Mouse (Mus musculus): ENCODE measurements around the gene Ankle1.

Ankle1 gene

DNA sequence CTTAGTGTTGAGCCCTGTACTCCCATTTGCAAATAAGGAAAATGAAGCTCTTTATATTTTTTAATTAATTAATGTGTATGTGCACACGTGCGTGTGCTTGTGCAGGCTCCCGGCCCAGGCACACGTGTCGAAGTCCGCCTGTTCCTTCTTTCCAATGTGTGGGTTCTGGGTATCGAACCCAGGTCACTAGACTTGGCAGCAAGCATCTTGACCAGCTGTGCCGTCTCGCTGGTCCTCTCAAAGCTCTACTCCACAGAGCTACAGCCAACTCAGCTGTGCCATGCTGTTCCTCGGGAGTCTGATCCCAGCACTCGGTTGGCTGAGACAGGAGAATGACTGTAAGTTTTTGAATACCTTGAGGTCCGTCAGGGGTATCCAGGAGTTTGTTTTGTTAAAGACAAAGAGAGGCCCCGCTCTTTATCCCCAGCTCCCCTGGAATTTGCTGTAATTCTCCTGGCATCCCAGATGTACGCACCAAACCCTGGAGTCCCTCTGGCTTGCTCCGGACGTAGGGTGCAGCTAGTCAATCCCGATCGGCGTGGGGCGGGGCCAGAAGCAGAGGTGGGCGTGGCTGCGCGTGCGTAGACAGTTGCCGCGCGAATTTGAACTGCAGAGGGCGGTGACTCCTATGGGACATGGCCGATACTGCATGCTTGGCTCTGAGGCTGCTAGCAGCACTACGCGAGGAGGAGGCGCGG is at the start of gene Ankle1:
Gene Ankle1, plus strand, starts transcription at position 610 of the 698 bp plus-strand sequence.
- DNase-seq (ENCODE audit: low spot score in 2 of 2) = peak; percentile 95 to 96

- DNase-seq (ENCODE audit: low spot score in 2 of 2) = no peak
These were observed 47.8 kb upstream of the Ankle1 start for GRCm38 (mm10) chr8:71358026-71358425.

- peak; percentile 92 to 95 for DNase-seq (ENCODE audit: low spot score in 2 of 2)
These were observed 38.9 kb upstream of the Ankle1 start, which contains the start of gene Use1 for GRCm38 (mm10) chr8:71366771-71367528. Use1 (plus strand) TSS chr8:71366848.

DNA sequence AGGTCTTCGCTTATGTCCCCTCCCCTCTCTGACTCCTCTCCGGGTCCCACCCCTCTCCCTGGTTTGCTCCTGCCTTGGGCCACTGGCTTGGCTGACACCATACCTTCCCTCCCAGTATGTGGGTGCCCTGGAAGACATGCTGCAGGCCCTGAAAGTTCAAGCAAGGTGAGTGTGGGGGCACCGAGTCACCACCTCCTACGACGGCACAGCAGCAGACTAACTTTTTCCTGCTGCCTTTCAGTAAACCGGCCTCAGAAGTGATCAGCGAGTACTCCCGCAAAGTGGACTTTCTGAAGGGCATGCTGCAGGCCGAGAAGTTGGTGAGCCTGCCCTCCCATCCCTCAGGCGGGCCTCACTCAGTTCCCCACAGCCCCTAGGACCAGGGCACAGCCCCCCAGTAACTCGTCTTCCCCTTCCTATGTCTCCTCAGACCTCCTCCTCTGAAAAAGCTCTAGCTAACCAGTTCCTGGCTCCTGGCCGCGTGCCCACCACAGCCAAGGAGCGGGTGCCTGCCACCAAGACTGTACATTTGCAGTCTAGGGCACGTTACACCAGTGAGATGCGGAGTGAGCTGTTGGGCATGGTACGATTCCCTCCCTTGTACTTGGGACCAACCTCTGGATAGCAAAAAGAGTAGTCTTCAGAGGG is 38.2 kb upstream of the Ankle1 start:
- DNase-seq (ENCODE audit: low spot score in 2 of 2) = peak in 1 of 2 experiments; percentile 60

- no peak for DNase-seq (ENCODE audit: low spot score in 2 of 2)
These were observed 37.4 kb upstream of the Ankle1 start for GRCm38 (mm10) chr8:71368366-71368765.

DNA sequence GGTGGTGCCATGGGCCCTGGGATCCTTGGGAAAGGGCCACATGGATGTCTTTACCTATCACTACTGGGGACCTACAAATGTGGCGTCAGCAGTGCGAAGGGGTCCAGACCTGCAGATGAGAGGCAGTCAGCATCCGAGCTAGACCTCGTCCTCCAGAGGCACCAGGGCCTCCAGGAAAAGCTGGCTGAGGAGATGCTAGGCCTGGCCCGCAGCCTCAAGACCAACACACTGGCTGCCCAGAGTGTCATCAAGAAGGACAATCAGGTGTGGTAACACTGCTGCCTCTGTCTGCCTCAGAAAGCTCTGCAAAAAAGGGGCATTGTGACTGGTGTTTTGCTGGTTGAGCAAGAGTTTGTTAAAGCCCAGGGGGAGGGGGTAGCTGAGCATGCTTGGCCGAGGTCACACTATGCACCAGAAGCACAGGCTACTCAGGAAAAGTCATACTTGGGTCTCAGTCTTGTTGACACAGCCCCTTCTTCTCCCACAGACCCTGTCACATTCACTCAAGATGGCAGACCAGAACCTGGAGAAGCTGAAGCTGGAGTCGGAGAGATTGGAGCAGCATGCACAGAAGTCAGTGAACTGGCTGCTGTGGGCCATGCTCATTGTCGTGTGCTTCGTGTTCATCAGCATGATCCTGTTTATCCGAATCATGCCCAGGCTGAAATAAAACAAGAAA is 36.6 kb upstream of the Ankle1 start:
- DNase-seq (ENCODE audit: low spot score in 2 of 2) = peak in 1 of 2 experiments; percentile 36

DNA sequence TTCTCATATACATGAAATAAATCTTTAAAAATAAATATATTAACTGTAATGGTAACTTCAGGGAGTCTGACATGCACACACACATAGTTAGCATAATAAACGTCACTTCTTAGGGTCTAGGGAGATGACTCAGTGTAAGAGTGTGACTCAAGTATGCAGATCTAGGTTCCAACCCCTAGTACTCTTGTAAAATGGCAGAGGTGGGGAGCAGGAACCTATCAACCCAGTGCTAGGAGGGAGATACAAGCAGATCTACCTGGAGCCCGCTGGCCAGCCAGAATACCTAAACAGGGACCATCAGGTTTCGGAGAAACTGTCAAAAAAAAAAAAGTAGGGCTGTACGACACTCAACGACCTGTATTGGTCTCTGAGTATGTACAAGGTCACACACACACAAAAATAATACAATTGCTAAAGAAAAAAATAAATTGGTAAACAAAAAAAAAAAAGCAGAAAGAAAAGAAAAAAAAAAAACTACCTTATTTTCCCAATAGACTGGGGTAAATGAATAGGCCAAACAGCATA is 35.0 kb upstream of the Ankle1 start:
- no peak for DNase-seq (ENCODE audit: low spot score in 2 of 2)

DNA sequence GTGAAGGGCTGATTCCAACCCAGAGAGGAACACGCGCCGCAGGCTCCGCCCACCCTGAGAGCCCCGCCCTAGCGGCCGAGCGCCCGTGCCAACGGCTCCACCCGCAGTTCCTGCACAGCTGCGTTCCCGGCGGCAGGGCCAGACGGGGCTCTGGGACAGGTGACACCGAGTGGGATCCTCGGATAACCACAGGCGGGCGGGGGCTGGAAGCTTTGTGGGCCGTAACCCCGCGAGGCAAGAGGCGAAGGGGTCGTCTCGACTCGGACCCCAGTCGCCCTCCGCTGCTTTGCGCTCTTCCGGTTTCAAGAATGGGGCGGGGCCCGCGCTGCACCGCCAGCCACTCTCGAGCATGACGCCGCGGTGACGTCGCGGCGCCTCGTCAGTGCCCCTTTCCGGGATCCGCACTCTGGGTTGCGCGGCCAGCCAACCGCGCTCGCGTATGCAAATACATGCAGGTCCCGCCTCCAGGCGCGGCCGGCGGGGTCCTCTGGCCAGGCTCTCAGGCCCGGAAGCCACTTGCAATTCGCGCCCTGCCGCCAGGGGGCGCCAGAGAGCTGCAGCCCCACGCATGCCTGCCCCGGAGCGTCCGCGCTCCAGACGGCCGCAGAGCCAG is 34.5 kb upstream of the Ankle1 start, which contains the start of gene Ocel1:
Gene Ocel1, plus strand, starts transcription at position 63 of the 613 bp plus-strand sequence.
- peak; percentile 98 for DNase-seq (ENCODE audit: low spot score in 2 of 2)

- DNase-seq (ENCODE audit: low spot score in 2 of 2) = no peak
These were observed 33.4 kb upstream of the Ankle1 start for GRCm38 (mm10) chr8:71372427-71372826.

DNA sequence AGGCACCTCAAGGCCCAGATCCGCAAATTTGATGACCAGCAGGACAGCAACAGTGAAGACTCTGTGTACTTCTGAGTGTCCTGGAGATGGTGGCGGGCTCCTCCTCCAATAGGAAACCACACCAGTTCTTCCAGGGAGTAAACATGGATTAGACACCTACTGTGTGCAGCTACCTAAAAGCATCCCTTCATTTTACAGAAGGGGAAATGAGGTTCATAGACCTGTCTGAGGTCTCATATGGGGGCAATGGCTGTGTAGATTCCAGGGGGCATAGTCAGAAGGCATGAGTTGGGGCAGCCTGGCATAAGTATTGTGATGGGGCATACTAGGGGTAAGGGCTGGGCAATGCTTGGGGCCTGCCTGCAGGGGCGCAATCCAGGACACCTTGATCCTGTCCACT is 32.8 kb upstream of the Ankle1 start:
- no peak for DNase-seq (ENCODE audit: low spot score in 2 of 2)

- DNase-seq (ENCODE audit: low spot score in 2 of 2) = no peak
These were observed 31.1 kb upstream of the Ankle1 start for GRCm38 (mm10) chr8:71374616-71375206.

DNA sequence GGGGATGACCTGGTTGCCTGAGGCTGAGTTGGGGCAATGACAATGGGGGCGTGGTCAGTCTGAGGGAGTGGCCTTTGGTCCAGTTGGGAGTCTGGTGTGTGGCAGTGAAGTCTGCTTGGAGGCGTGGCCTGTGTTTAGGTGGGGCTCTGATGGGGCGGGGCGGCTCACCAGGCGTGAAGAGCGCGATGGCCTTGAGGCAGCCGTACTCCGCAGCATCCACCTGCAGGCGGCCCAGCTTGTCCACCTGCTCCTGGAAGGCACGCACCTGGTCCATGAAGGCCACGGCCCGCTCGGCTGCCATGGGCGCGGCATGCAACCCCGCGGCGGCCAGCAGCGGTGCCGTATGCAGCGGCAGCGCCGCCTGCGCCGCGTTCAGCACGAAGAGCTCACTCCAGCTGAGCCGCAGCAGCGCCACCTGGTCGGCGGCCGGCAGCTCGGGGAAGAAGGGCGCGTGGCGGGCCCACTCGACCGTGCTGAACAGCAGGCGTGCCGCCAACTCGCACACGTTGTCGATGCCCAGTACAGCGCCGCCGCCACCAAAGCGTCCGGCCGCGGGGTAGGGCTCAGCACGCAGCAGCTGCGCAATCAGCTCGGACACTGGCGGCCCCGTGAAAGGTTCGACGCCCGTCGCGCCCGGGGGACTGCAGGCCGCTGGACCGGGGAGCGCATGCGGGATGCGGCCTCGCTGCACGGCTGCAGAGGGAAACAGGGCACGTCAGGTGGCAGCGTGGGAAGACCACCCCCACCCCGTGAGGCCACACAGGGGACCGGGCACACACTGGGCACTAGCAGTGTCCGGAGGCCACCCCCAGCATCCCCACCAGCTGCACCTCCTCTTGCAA is 30.0 kb upstream of the Ankle1 start:
- DNase-seq (ENCODE audit: low spot score in 2 of 2) = peak; percentile 81 to 82

- DNase-seq (ENCODE audit: low spot score in 2 of 2) = no peak
These were observed 29.3 kb upstream of the Ankle1 start for GRCm38 (mm10) chr8:71376423-71377030.

DNA sequence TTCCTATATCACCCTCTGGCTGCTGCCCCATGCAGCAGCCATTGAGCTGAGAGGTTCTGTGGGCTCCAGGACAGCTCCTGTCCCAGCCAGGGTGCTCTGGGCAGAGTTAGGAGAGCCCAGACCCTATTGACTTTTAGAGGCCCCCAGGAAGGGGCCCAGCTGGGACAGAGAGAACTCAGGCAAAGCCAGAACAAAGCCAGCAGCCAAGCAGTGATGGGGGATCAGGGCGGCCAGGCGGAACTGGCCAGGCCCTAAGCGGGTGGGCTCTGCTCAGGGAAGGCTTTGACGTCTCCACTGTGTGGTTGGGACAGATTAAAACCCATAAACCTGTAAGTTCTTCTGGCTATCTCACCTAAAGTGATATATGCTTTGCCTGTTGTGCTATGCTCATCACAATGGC is 26.8 kb upstream of the Ankle1 start:
- no peak for DNase-seq (ENCODE audit: low spot score in 2 of 2)

GRCm38 (mm10) chr8:71379512-71380075 is 26.2 kb upstream of the Ankle1 start:
- DNase-seq (ENCODE audit: low spot score in 2 of 2) = no peak

DNA sequence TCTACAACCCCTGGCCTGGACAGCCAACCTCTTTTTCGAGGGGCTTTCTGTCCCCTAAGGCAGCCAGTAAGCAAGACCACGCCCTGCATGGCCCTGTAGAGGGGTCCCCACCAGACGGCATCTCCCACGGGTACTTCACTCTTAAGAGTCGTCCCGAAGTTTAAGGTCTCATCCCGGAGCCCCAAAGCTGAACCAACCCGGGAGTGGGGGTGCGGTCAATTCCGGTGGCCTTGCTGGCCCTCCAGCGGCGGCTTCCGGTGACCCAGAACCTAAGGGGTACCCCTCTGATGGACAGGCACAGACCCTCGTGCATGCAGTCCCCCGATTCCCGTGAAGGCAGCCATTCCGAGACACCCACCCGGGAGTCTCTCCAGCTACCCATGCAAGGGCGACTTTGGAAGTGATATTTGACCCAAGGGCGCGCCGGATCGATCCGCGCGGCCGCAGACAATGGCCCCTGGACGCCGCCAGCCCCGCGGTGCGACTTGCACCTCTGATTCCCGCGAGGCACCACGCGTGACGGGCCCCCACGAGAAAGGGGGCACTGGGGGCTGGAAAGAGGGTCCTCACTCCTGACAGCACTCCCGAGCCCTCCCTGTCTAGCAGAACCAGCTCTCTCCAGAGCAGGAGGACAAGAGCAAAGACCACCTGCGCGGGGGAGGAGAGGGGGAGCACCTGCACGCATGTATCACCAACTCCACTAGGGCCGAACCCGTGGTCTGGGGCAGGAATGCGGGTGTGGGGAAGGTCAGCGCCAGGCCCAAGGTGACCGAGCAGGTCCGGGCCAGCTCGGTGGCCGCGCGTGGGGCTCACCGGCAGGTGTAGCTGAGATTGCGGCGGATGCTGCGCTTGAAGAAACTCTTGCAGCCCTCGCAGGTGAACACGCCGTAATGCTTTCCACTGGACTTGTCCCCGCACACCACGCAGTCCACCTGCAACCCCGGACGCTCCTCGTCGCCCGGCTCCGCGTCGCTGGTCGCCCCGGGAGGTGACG is 25.3 kb upstream of the Ankle1 start:
- no peak for DNase-seq (ENCODE audit: low spot score in 2 of 2)

- peak in 1 of 2 experiments; percentile 75 for DNase-seq (ENCODE audit: low spot score in 2 of 2)
These were observed 24.3 kb upstream of the Ankle1 start, which contains the start of gene Nr2f6 for GRCm38 (mm10) chr8:71381421-71381970. Nr2f6 (minus strand) TSS chr8:71381960.

All from right cerebral cortex, postnatal 10 days (tissue).